Mouse (Mus musculus): ENCODE results near the gene Rbck1.

Rbck1 gene

GRCm38 (mm10) chr2:152343329-152344213, 11.1 kb upstream of the Rbck1 start, which contains the start of gene Trib3:
TSS of gene Trib3 (minus strand) at chr2:152344032.
- peak; percentile 89 for DNase-seq

DNA sequence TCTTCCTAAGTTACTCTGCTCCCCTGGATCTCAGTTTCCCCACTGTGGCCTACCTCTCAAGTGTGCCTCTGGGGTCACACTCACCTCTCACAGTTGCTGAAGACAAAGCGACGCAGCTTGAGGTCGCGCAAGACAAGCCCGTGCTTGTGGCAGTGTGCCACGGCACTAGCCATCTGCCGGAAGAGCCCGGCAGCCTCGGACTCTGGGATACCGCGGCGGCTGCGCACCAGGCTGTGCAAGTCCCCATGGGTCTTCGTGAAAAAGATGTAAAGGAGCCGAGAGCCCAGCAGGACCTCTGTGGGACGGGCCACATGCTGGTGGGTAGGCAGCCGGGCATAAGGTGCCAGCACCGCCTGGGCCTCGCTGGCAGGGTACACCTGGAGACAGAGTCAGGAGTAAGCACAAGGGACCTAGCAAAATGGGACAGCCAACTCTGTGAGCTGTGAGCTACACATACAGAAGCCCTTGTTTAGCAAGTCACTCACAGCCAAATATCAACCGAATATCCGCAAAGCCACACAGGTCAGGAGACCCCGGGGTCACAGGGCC, 7.3 kb upstream of the Rbck1 start:
- DNase-seq = no peak

DNA sequence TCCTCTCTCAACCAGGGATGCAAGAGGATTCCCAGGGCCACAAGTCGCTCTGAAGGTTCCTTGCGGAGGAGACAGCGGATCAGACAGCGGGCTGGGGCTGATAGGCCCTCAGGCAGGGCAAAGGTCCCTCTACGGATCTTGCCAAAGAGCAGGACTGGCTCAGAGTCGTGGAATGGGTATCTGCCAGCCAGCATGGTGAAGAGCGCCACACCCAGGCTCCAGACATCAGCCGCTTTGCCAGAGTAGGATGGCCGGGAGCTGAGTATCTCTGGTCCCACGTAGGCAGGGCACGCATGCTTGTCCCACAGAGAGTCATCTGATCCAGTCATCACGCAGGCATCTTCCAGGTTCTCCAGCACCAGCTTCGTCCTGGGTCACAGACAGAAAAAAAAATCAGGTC, 5.9 kb upstream of the Rbck1 start:
- no peak for DNase-seq

DNA sequence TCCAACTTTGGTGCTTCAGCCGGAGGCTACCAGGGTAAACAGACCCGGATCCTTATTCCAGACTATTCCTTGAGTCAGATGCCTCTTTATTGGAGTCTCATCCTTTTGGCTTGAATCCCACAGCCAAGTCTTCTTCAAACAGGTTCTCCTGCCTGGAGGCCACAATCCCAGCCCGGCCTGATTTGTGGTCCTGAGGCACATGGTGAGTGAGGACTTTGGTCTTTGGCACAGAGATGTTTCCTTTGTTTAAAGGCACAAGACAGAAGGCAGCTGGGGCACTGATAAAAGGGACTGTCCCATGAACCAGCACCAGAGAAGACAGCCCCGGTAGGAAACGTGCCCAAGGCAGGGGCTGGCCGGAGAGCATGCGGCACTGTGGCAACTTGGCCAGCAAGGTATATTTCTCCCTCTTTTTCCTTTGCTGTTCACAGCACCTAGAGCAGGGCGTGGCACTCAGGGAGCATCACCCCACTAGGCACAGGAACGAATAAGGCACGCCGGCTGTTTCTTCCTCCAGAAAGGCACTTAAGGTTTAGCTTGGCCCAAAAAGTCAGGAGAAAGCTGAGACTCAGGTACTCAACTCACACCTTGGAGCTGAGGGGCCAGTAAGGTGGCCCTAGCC, 5.2 kb upstream of the Rbck1 start:
- no peak for DNase-seq

DNA sequence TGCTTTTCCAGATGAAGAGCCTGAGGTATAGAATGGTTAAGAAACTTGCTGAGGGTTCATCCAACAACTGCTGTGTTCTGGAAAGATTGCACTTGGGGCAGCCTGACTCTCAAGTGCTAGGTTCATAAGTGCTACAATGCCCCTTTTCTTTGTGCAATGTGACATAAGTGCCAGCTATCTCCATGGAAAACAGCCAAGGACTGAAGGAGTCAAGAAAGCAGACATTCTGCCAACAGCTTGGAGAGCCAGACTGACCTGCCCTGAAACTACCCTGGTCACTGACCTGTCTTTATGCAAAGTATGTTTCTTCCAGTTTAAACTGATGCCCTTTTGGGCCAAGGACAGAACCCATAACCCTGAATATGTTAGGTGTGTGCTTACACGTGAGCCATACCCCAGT, 4.4 kb upstream of the Rbck1 start:
- DNase-seq = no peak

- DNase-seq = no peak
These were observed 2.9 kb upstream of the Rbck1 start for GRCm38 (mm10) chr2:152335289-152335820.

- no peak for DNase-seq
These were observed 1.0 kb upstream of the Rbck1 start for GRCm38 (mm10) chr2:152333345-152334006.

GRCm38 (mm10) chr2:152330858-152331423, 1.5 kb downstream of the Rbck1 start:
- peak; percentile 44 for DNase-seq

- DNase-seq = no peak
These were observed 4.5 kb downstream of the Rbck1 start for GRCm38 (mm10) chr2:152327980-152328379.

DNA sequence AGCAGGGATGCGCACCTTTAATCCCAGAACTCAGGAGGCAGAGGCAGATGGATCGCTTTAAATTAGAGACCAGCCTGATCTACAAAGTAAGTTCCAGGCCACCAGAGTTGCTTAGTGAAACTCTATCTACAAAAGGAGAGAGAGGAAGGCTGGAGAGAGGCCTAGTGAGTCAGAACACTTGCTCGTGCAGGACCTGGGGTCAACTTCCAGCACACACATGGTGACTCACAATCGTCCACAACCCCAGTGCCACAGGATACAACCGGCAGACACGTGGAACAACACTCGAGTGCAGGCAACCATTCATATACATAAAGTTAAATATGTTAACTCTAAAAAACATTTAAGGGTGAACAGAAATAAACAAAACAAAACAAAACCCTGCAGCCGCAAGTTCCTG, 5.8 kb downstream of the Rbck1 start:
- no peak for DNase-seq

DNA sequence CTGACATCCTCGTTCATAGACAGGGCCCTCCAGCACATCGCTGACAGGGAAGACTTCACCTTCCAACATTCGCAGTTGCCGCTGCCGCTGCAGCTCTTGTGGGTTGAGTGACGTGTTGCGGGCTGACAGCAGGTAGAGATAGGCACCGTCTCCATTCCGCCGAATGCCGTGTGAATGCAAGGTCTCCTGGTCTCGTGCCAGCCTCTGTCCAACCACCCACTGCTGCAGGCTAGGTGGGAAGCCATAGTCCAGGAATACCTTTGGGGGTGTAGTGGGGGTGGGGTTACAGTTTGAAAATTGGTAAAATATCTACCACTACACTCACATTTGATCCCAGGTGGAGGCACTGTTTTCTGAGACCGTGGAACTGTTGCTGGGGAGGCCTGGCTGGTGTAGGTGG, 6.3 kb downstream of the Rbck1 start:
- DNase-seq = no peak

DNA sequence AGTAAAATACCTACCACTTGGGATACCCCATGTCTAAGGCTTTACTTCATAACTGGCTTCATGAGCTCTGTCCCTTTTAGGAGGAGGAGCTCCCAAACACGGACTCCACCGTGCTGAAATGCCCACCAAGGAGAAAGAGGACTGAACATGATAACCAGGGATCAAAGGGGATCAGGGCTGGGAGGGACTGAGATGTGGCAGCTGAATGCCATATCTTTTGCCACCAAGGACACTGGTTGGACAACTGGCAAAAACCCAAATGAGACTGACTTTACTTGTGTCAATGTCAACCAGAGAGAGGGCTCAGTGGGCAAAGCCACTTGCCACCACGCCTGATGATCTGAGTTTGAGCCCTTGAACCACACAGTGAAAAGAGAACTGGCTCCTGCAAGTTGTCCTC, 7.6 kb downstream of the Rbck1 start:
- DNase-seq = no peak

- DNase-seq = no peak
These were observed 8.5 kb downstream of the Rbck1 start for GRCm38 (mm10) chr2:152323971-152324370.

GRCm38 (mm10) chr2:152322198-152322597, 10.3 kb downstream of the Rbck1 start:
- no peak for DNase-seq

DNA sequence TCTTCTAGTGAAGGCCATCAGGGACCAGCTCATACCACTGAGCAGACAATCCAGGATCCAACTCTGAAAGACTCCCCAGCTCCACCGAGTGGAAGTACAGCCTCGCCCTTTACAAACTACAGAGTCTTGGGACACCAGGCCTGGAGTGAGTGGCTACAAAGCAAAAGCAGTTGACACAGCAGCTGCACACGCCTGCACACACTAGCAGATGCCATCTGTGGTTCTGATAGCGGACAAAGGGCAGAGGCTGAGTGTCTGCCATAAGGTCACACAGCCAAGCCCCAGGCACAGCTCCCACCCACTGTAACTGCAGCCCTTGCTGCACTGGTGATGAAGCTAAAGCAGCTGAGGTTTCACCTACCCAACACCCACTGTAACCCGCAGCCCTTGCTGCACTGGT, 10.9 kb downstream of the Rbck1 start:
- DNase-seq = no peak

DNA sequence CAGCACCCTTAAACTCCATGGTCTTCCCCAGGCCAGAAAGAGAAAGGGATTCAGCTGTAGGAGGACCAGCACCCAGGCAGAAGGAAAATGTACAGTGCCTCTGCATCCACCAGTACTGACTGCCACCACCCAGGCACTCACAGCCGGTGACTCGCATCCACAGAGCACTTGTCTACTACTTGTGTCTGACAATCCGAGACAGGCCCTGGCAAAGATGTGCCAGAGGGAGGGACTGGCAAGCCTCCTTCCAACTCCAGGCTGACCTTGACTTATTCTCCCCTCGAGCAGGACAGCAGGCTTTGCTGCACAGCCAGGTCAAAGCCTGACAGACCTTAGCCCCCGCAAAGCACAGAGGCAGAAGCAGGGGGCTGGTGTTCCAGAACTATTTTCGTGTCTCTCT, 15.4 kb downstream of the Rbck1 start:
- no peak for DNase-seq

GRCm38 (mm10) chr2:152313926-152314325, 18.5 kb downstream of the Rbck1 start:
- DNase-seq = no peak

- DNase-seq = no peak
These were observed 19.5 kb downstream of the Rbck1 start for GRCm38 (mm10) chr2:152312996-152313395.

DNA sequence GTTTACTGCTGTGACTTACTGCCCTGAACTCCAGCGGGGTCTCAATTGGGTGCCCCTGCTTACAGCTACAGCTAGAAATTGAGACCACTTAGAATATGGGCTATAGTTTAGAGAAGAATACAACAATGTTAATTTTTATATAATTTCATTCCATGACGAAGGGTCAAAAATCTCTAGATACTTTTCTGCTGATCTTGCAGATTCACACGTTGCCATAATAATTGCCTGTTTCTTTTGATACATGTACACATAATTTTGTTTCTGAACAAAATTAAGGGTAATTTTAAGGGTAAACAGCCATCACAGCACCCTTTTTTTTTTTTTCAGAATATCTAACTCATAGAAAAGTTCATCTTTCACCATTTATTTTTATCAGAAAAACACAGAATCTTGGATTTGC, 25.3 kb downstream of the Rbck1 start:
- no peak for DNase-seq

DNA sequence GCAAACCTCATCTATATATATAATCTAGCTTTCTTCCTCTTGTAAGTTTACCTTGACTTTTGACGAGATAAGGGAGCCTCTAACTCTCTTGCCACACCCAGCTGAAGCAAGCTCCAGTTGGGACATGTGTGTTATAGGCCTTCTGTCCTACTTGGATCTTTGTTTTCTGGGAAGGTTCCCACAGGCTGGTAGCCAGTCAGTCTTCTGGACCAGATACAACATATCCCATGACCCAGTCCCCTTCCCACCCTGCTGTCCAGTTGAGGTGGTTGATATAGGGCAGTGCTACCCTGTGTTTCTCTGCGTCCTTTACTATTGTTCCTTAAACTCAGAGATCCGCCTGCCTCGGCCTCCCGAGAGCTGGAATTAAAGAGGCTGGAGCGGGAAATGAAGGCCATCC, 27.0 kb downstream of the Rbck1 start:
- DNase-seq = no peak

DNA sequence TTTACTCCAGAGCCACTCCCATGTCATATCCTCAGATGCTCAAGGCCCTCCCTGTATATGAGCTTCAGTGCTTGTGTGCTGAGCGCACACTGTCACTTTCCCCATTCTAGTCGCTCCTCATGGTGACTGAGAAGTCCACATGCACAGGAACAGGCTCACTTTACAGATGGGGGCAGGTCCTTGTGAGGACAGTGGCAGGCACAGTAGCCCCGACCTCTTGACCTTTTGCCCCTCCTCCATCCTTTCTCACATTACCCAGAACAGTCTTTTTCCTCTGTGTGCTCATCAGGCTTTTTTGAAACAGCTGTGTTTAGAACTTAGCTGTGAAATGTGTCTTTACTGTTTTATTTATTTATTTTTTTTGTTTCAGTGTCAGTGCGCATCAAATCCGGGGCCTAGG, 28.7 kb downstream of the Rbck1 start:
- DNase-seq = no peak

GRCm38 (mm10) chr2:152302862-152303261, 29.6 kb downstream of the Rbck1 start:
- DNase-seq = no peak

GRCm38 (mm10) chr2:152294541-152294940, 37.9 kb downstream of the Rbck1 start:
- DNase-seq = no peak

All from liver (tissue).